Mouse (Mus musculus) forebrain, postnatal 0 days (tissue): ENCODE measurements around the gene Tob2. TPM values are rescaled to one million over a fixed set of nuclear protein-coding genes. Genes with fewer than 3 reads are reported as not detected.

ENCODE experiments used
- ATAC-seq: fragments of 200-750 bp; cut with Nextera tagmentation; 2 replicates; pipeline ENCODE4 v1.8.0; 2017; ENCODE audit warnings: mild to moderate bottlenecking, moderate library complexity
- DNase-seq: peaks from one replicate; pipeline ENCODE4 v3.0.0-alpha.2; 2015
- H3K27ac ChIP-seq: fragments of 300-500 bp; sonication (generic); 2 replicates; pipeline ENCODE4 v1.5.1; 2014; ENCODE audit warnings: low read depth, mild to moderate bottlenecking, antibody characterized with exemption, low read length, moderate library complexity, mixed read lengths
- H3K27me3 ChIP-seq: fragments of 300-500 bp; sonication (generic); 2 replicates; pipeline ENCODE4 v1.6.1; 2014; ENCODE audit warnings: mild to moderate bottlenecking, low read length, mixed read lengths; ENCODE audit not compliant: insufficient read depth
- H3K36me3 ChIP-seq: fragments of 300-500 bp; sonication (generic); 2 replicates; pipeline ENCODE4 v1.6.1; 2014; ENCODE audit warnings: mild to moderate bottlenecking, moderate library complexity; ENCODE audit not compliant: insufficient read depth
- H3K4me1 ChIP-seq: fragments of 300-500 bp; sonication (generic); 2 replicates; pipeline ENCODE4 v1.6.1; 2014; ENCODE audit warnings: antibody characterized with exemption; ENCODE audit not compliant: insufficient read depth
- H3K4me2 ChIP-seq: fragments of 300-500 bp; sonication (generic); 2 replicates; pipeline ENCODE4 v1.6.1; 2014; ENCODE audit warnings: low read depth, mild to moderate bottlenecking, moderate library complexity
- H3K4me3 ChIP-seq: fragments of 300-500 bp; sonication (generic); 2 replicates; pipeline ENCODE4 v1.5.1; 2014; ENCODE audit warnings: low read depth, low read length, mixed read lengths
- H3K9ac ChIP-seq: fragments of 300-500 bp; sonication (generic); 2 replicates; pipeline ENCODE4 v1.6.1; 2014; ENCODE audit warnings: mild to moderate bottlenecking
- H3K9me3 ChIP-seq: fragments of 300-500 bp; sonication (generic); 2 replicates; pipeline ENCODE4 v1.6.1; 2016; ENCODE audit warnings: low read length
- CTCF ChIP-seq: sonication (generic); IDR thresholded peaks from 2 replicates; pipeline ENCODE4 v1.5.1; 2016; ENCODE audit warnings: antibody characterized with exemption, control low read depth, low read depth
- WGBS: fragments of 180-500 bp; shearing (Covaris S2); extraction: QIAGEN DNeasy Blood & Tissue Kit; methylation state at CpG from one replicate; pipeline ENCODE4 v1.1.7; 2014; 5-methylcytosine and 5-hydroxymethylcytosine counted together
- polyA plus RNA-seq: library from polyadenylated mRNA; unstranded; fragments of >200 nt; fragmentation: Nextera tagmentation; extraction: Ambion mirVana; gene quantifications from 2 replicates; pipeline ENCODE4 v1.2.1, GENCODE M21; 2015
- total RNA-seq: library from RNA; depleted of rRNA; stranded (reverse); fragments of >200 nt; gene quantifications from 2 replicates; pipeline ENCODE4 v1.2.3, GENCODE M21; 2014

Gene Tob2
- total and polyA plus RNA-seq, 2 experiments from 2014 or later, result 11.4 to 13.0 TPM

GRCm38 (mm10) chr15:81891822-81892580, 33.4 kb upstream of the Tob2 start:
- TF ChIP-seq CTCF, result no peak
- H3K27ac ChIP-seq, result no peak overlapping the region
- WGBS, result 95% methylated on average over 8 of the region's 8 CpGs
- H3K27me3 ChIP-seq, result no peaks in the 10 kb centered on the region
- H3K4me3 ChIP-seq, result no peak overlapping the region
- peaks cover 57% of the 10 kb centered on the region for H3K36me3 ChIP-seq
- DNase-seq (no peak), ATAC-seq (no peak)
- H3K4me2 ChIP-seq, result no peak overlapping the region
- no peaks in the 10 kb centered on the region for H3K9me3 ChIP-seq
- H3K4me1 ChIP-seq, result no peaks in the 10 kb centered on the region
- no peak overlapping the region for H3K9ac ChIP-seq

DNA sequence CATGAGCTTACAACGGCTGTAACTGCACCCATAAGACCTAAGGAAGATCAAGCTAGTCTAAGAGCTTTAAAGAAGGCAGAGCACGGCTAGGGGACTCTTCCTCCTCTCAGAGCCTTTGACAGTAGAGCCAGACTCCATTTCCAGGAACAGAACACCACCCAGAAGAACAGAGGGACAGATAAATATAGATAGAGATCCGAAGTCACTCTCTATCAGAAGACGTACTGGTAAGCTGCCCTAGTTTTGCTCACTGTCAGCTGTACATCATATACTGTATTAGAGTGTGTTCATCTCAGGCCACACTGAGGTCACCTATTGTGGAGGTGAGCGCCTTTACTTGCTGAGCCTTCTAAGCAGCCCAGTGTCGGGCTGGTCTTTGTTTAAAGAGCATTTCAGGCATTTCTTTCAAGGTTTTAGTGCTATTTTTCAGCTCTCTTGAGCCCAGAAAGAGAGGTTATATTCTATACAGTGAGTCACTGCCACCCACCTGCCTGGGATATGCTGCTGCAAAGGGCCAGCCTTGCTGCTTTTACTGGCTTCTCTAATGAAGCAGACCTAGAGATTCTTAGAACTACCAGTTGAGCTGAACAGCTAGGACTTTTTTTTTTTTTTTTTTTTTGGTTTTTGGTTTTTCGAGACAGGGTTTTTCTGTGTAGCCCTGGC, 32.7 kb upstream of the Tob2 start:
- Histone ChIP-seq H3K9me3 (no peaks in the 10 kb centered on the region), H3K27me3 (no peaks in the 10 kb centered on the region), H3K4me2 (no peak overlapping the region), H3K4me1 (no peaks in the 10 kb centered on the region), H3K27ac (no peak overlapping the region), H3K36me3 (peaks cover 52% of the 10 kb centered on the region), H3K4me3 (no peak overlapping the region), H3K9ac (no peak overlapping the region)
- no peak for DNase-seq
- ATAC-seq, result no peak
- 92% methylated on average over 7 of the region's 7 CpGs for WGBS
- TF ChIP-seq CTCF, result no peak

- no peak for TF ChIP-seq CTCF
- H3K9ac ChIP-seq, result no peak overlapping the region
- H3K4me3 ChIP-seq, result no peak overlapping the region
- H3K27me3 ChIP-seq, result no peaks in the 10 kb centered on the region
- DNase-seq, result no peak
- no peak overlapping the region for H3K27ac ChIP-seq
- no peak overlapping the region for H3K4me2 ChIP-seq
- 94% methylated on average over 7 of the region's 7 CpGs for WGBS
- H3K4me1 ChIP-seq, result no peaks in the 10 kb centered on the region
- H3K36me3 ChIP-seq, result peaks cover 37% of the 10 kb centered on the region
- no peaks in the 10 kb centered on the region for H3K9me3 ChIP-seq
- ATAC-seq, result no peak
Observed at GRCm38 (mm10) chr15:81889175-81889574, 30.6 kb upstream of the Tob2 start.

DNA sequence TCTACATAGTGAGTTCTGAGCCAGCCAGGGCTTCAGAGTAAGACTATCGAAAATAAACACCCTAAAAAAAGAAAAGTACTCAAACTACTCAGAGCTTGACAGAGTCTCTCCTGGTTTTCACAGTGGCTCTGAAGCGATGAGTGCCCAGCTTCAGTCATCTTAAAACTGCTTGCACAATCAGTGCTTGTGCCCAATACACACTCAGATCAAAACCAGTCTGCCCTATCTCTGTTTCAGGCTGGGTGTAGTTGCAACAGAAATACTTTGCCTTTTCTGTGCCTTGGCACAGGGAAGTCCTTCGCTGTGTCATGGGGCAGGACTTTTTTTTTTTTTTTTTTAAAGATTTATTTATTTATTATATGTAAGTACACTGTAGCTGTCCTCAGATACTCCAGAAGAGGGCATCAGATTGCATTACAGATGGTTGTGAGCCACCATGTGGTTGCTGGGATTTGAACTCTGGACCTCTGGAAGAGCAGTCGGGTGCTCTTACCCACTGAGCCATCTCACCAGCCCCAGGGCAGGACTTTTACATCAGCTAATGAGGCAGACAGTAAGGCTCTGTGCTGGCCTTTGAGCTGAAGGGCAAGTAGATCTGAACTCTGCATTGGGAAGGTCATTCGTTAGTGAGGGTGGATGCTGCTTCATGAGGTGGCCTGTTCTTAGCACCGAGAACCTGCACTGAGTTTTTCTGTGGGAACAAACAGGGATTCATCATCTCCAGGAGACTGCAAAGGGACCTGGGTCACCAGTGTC, 28.4 kb upstream of the Tob2 start:
- ATAC-seq (no peak), DNase-seq (no peak)
- H3K27ac ChIP-seq, result no peak overlapping the region
- no peaks in the 10 kb centered on the region for H3K27me3 ChIP-seq
- H3K9ac ChIP-seq, result no peak overlapping the region
- H3K36me3 ChIP-seq, result peaks cover 26% of the 10 kb centered on the region
- TF ChIP-seq CTCF, result no peak
- H3K4me2 ChIP-seq, result no peak overlapping the region
- WGBS, result 96% methylated on average over 6 of the region's 6 CpGs
- H3K9me3 ChIP-seq, result no peaks in the 10 kb centered on the region
- H3K4me3 ChIP-seq, result no peak overlapping the region
- no peaks in the 10 kb centered on the region for H3K4me1 ChIP-seq

GRCm38 (mm10) chr15:81885418-81885934, 26.9 kb upstream of the Tob2 start:
- Histone ChIP-seq H3K9me3 (no peaks in the 10 kb centered on the region), H3K4me1 (peaks cover 10% of the 10 kb centered on the region; the same call in 1 of the 2 replicates), H3K4me2 (no peak overlapping the region), H3K27ac (no peak overlapping the region), H3K9ac (no peak overlapping the region), H3K4me3 (no peak overlapping the region), H3K36me3 (peaks cover 12% of the 10 kb centered on the region; the same call in 1 of the 2 replicates), H3K27me3 (no peaks in the 10 kb centered on the region)
- no peak for ATAC-seq
- WGBS, result 76% methylated on average over 3 of the region's 3 CpGs
- no peak for DNase-seq
- no peak for TF ChIP-seq CTCF

- no peak overlapping the region for H3K27ac ChIP-seq
- TF ChIP-seq CTCF, result no peak
Observed at GRCm38 (mm10) chr15:81882348-81882747, 23.8 kb upstream of the Tob2 start.

More at GRCm38 (mm10) chr15:81882348-81882747, 23.8 kb upstream of the Tob2 start:
- H3K9me3 ChIP-seq, result no peaks in the 10 kb centered on the region
- no peaks in the 10 kb centered on the region for H3K27me3 ChIP-seq
- H3K4me3 ChIP-seq, result no peak overlapping the region
- 92% methylated on average over 3 of the region's 3 CpGs for WGBS
- H3K36me3 ChIP-seq, result no peaks in the 10 kb centered on the region
- ATAC-seq (no peak), DNase-seq (no peak)
- H3K4me2 ChIP-seq, result no peak overlapping the region
- H3K9ac ChIP-seq, result no peak overlapping the region
- H3K4me1 ChIP-seq, result peaks cover 27% of the 10 kb centered on the region
